Mouse (Mus musculus): ENCODE measurements around the gene Tnfsf9. TPM values are rescaled to one million over a fixed set of nuclear protein-coding genes. Genes with fewer than 3 reads are reported as not detected.

Gene Tnfsf9
- 5.6 and 6.2 TPM in 2 replicates for polyA plus RNA-seq (2015; fragmentation: Nextera tagmentation; extraction: Ambion mirVana)

DNA sequence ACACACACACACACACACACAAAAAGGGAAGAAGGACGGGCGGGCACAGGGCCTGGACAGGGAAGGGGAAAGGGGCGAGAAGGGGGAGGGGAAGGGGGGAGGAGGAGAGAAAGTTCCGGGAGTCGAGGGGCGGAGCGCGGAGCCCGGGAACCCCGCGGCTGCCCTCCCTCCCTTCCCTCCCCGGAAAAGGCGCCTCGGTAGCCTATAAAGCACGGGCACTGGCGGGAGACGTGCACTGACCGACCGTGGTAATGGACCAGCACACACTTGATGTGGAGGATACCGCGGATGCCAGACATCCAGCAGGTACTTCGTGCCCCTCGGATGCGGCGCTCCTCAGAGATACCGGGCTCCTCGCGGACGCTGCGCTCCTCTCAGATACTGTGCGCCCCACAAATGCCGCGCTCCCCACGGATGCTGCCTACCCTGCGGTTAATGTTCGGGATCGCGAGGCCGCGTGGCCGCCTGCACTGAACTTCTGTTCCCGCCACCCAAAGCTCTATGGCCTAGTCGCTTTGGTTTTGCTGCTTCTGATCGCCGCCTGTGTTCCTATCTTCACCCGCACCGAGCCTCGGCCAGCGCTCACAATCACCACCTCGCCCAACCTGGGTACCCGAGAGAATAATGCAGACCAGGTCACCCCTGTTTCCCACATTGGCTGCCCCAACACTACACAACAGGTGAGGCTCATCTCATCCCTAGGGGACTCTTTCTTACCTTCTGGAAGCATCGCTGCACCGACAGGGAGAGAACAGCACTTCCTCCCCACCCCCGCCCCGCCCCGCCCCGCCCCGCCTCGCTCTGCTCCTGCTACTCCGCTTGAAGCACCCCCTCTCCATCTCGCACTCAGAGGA, at the start of gene Tnfsf9:
Gene Tnfsf9 (plus strand): TSS at position 145 of the 854 bp plus-strand sequence.

GRCm38 (mm10) chr17:57058891-57059485, 46.1 kb upstream of the Tnfsf9 start, which contains the start of gene Crb3:
Gene Crb3 (plus strand): TSS chr17:57059105.

GRCm38 (mm10) chr17:57059486-57059977, 45.6 kb upstream of the Tnfsf9 start, which contains the start of gene Slc25a23:
Gene Slc25a23 (minus strand): TSS chr17:57059863.

DNA sequence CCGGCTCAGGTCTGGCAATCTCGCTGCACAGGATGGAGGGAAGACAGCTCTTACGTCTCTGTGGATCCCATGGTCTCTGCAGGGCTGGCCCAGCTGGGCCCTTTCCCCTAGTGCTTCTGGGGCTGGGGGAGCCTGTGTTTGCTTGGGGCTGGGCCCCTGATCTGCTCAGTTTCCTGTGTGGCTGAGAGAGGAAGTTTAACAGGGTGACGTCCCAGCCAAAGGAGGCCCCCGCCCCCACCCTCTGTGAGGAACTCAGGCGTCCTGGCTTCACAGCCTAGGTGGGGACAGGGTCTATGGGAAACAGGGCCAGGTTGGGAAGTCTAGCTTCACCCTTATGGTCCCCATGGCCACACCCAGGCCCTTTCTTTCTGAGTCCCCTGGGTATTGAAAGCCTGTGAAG, 26.8 kb upstream of the Tnfsf9 start, which contains the start of gene Dennd1c:
Gene Dennd1c (minus strand): TSS at position 179 of the 400 bp plus-strand sequence.

DNA sequence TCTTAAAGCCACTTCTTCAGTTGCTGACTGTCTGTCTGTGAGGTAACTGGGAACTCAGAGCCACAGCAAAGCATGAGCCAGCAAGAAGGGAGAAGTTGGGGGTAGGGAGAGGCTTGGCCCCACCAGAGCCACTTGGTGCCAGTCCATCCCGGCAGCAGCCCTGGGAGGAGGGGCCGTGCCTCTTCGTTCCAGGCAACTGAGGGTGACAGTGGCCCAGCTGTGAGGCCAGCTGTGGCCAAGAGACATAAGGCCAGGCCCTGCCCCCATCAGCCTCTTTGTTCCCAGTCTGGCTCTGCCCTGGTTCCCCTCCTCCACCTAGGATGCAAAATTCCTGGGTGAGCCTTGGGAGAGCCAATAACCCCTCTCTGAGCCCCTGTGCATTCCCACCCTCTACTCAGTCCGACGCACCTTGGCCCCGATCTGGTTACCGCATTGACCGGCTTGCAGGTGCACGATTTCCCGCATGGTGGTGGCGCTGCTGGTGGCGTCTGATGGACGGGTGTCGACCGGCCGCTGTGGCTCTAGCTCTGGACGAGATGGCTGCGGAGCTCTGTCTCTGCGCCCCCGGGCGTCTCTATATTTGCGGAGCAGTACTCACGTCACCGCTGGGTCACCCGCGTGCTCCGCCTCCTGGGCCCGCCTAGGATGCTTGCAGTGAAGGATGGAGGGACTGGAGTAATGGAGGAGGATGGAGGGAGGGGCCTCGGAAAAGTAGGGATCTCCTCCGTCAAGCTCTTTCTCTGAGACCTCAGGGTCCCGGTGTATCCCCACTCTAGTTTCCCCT, 17.9 kb upstream of the Tnfsf9 start, which contains the start of gene Tubb4a:
Gene Tubb4a (minus strand): TSS at position 734 of the 784 bp plus-strand sequence.

DNA sequence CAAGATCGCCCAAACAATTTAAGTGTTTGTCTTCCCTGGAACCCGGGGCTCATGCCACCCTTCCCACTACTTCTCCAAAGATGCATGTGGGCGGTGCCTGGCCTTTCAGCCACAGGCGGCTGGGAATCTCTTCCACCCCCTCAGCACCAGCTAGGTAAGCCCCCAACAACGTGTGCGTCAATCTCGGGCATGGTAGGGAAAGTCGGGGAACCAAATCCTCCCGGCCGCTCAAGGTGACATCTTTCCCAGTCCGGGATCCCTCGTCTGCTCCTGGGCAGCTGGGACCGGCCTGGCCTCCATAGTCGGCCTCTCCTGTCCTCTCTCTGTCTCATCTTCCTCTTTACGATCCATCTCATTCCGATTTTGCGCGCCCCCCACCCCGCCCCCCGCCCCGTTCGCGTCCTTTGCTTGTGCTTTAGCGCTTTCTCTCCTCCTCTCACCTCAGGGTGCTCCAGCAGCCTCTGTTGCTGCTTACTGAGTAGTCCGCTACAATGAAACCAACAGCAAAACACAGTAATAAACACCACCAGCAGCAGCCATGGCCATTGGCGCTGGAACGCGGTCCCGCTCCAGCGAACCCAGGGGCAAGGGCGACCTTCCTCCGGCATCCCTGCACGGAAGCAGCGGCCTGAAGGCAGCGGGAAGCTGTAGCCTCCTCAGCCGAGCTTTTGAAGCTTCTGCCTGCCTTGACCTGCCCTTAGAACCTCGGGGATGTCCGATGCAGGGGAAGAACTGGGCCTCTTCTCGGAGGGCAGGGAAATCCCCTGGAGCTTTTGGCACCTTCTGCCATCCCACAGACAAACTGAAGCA, 44.1 kb downstream of the Tnfsf9 start, which contains the start of gene Cd70:
Gene Cd70 (minus strand): TSS at position 784 of the 810 bp plus-strand sequence.

Other genes starting within 250 kb of the Tnfsf9 start
- not detected in 2 replicates for gene Acsbg2, start 230.9 kb upstream of the Tnfsf9 start, polyA plus RNA-seq (2015; fragmentation: Nextera tagmentation; extraction: Ambion mirVana)
- gene 1700061G19Rik, start 229.8 kb upstream of the Tnfsf9 start, polyA plus RNA-seq (2015; fragmentation: Nextera tagmentation; extraction: Ambion mirVana): 10.6 and 11.7 TPM in 2 replicates
- gene Mllt1, start 169.9 kb upstream of the Tnfsf9 start, polyA plus RNA-seq (2015; fragmentation: Nextera tagmentation; extraction: Ambion mirVana): 15.8 and 18.0 TPM in 2 replicates
- gene Acer1, start 123.2 kb upstream of the Tnfsf9 start, polyA plus RNA-seq (2015; fragmentation: Nextera tagmentation; extraction: Ambion mirVana): not detected in 2 replicates
- gene Clpp, start 115.0 kb upstream of the Tnfsf9 start, polyA plus RNA-seq (2015; fragmentation: Nextera tagmentation; extraction: Ambion mirVana): 84.4 and 98.9 TPM in 2 replicates
- gene Alkbh7, start 108.0 kb upstream of the Tnfsf9 start, polyA plus RNA-seq (2015; fragmentation: Nextera tagmentation; extraction: Ambion mirVana): 25.4 and 30.7 TPM in 2 replicates
- gene Pspn, start 105.3 kb upstream of the Tnfsf9 start, polyA plus RNA-seq (2015; fragmentation: Nextera tagmentation; extraction: Ambion mirVana): 0.30 and 1.0 TPM in 2 replicates
- 37.8 and 42.8 TPM in 2 replicates for gene Gtf2f1, start 94.0 kb upstream of the Tnfsf9 start, polyA plus RNA-seq (2015; fragmentation: Nextera tagmentation; extraction: Ambion mirVana)
- gene Gm17949, start 93.9 kb upstream of the Tnfsf9 start, polyA plus RNA-seq (2015; fragmentation: Nextera tagmentation; extraction: Ambion mirVana): 0.22 and 0.35 TPM in 2 replicates
- 19.1 and 23.0 TPM in 2 replicates for gene Khsrp, start 73.8 kb upstream of the Tnfsf9 start, polyA plus RNA-seq (2015; fragmentation: Nextera tagmentation; extraction: Ambion mirVana)
- gene Slc25a41, start 63.7 kb upstream of the Tnfsf9 start, polyA plus RNA-seq (2015; fragmentation: Nextera tagmentation; extraction: Ambion mirVana): not detected in 2 replicates
- gene Crb3, start 46.2 kb upstream of the Tnfsf9 start, polyA plus RNA-seq (2015; fragmentation: Nextera tagmentation; extraction: Ambion mirVana): 15.0 and 16.8 TPM in 2 replicates
- gene Slc25a23, start 45.5 kb upstream of the Tnfsf9 start, polyA plus RNA-seq (2015; fragmentation: Nextera tagmentation; extraction: Ambion mirVana): 8.5 and 9.0 TPM in 2 replicates
- gene Dennd1c, start 26.8 kb upstream of the Tnfsf9 start, polyA plus RNA-seq (2015; fragmentation: Nextera tagmentation; extraction: Ambion mirVana): 1.1 and 3.1 TPM in 2 replicates
- gene Tubb4a, start 17.5 kb upstream of the Tnfsf9 start, polyA plus RNA-seq (2015; fragmentation: Nextera tagmentation; extraction: Ambion mirVana): 6.7 and 8.1 TPM in 2 replicates
- 0.20 TPM in 1 of 2 replicates, not detected in the other for gene Cd70, start 44.5 kb downstream of the Tnfsf9 start, polyA plus RNA-seq (2015; fragmentation: Nextera tagmentation; extraction: Ambion mirVana)
- gene Tnfsf14, start 88.9 kb downstream of the Tnfsf9 start, polyA plus RNA-seq (2015; fragmentation: Nextera tagmentation; extraction: Ambion mirVana): 0.08 and 0.65 TPM in 2 replicates
- 24.9 and 30.2 TPM in 2 replicates for gene C3, start 122.8 kb downstream of the Tnfsf9 start, polyA plus RNA-seq (2015; fragmentation: Nextera tagmentation; extraction: Ambion mirVana)
- gene Gpr108, start 143.1 kb downstream of the Tnfsf9 start, polyA plus RNA-seq (2015; fragmentation: Nextera tagmentation; extraction: Ambion mirVana): 35.5 and 36.8 TPM in 2 replicates
- 37.0 and 40.2 TPM in 2 replicates for gene Trip10, start 144.1 kb downstream of the Tnfsf9 start, polyA plus RNA-seq (2015; fragmentation: Nextera tagmentation; extraction: Ambion mirVana)
- gene Vav1, start 173.8 kb downstream of the Tnfsf9 start, polyA plus RNA-seq (2015; fragmentation: Nextera tagmentation; extraction: Ambion mirVana): 1.7 and 5.3 TPM in 2 replicates